Mouse (Mus musculus) liver, embryonic 11.5 days (tissue): Measurements from ENCODE around the gene Zfp882. TPM values are rescaled to one million over a fixed set of nuclear protein-coding genes. Genes with fewer than 3 reads are reported as not detected.
"Not testable (repeated sequence)": the region's sequence is repeated elsewhere in the genome, so short reads cannot be mapped to it uniquely, and the experiment has no call there.

ENCODE experiments used
- ATAC-seq: fragments of 200-750 bp; cut with Nextera tagmentation; replicated peaks from 2 replicates; pipeline ENCODE4 v1.8.0; 2017; ENCODE audit warnings: moderate number of reproducible peaks, mild to moderate bottlenecking, moderate TSS enrichment, moderate library complexity; ENCODE audit not compliant: low FRiP score
- DNase-seq: peaks from one replicate; pipeline ENCODE4 v3.0.0-alpha.2; 2017; ENCODE audit warnings: low spot score
- H3K27ac ChIP-seq: fragments of 300-500 bp; sonication (generic); 2 replicates; pipeline ENCODE4 v1.5.1; 2014; ENCODE audit warnings: mild to moderate bottlenecking, low read depth, low read length, control low read depth
- H3K27me3 ChIP-seq: fragments of 300-500 bp; sonication (generic); replicated peaks from 2 replicates; pipeline ENCODE4 v1.6.1; 2014; ENCODE audit warnings: low read length, mixed read lengths; ENCODE audit not compliant: control insufficient read depth, insufficient read depth
- H3K36me3 ChIP-seq: fragments of 300-500 bp; sonication (generic); 2 replicates; pipeline ENCODE4 v1.6.1; 2014; ENCODE audit warnings: mild to moderate bottlenecking, low read length, moderate library complexity, mixed read lengths; ENCODE audit not compliant: control insufficient read depth, insufficient read depth
- H3K4me1 ChIP-seq: fragments of 300-500 bp; sonication (generic); replicated peaks from 2 replicates; pipeline ENCODE4 v1.6.1; 2014; ENCODE audit warnings: low read length, mixed read lengths; ENCODE audit not compliant: control insufficient read depth, insufficient read depth
- H3K4me2 ChIP-seq: fragments of 300-500 bp; sonication (generic); 2 replicates; pipeline ENCODE4 v1.6.1; 2014; ENCODE audit warnings: mild to moderate bottlenecking, control low read depth, moderate library complexity
- H3K4me3 ChIP-seq: fragments of 300-500 bp; sonication (generic); 2 replicates; pipeline ENCODE4 v1.5.1; 2014; ENCODE audit warnings: low read depth, low read length, control low read depth
- H3K9ac ChIP-seq: fragments of 300-500 bp; sonication (generic); 2 replicates; pipeline ENCODE4 v1.6.1; 2014; ENCODE audit warnings: low read depth, low read length, control low read depth
- H3K9me3 ChIP-seq: fragments of 300-500 bp; sonication (generic); 2 replicates; pipeline ENCODE4 v1.6.1; 2016; ENCODE audit warnings: low read length, inconsistent platforms, mixed read lengths; ENCODE audit not compliant: control insufficient read depth
- WGBS: fragments of 180-500 bp; shearing (Covaris S2); extraction: QIAGEN DNeasy Blood & Tissue Kit; methylation state at CpG from one replicate; pipeline ENCODE4 v1.1.7; 2014; 5-methylcytosine and 5-hydroxymethylcytosine counted together
- polyA plus RNA-seq: library from polyadenylated mRNA; unstranded; fragments of >200 nt; fragmentation: Nextera tagmentation; extraction: Ambion mirVana; gene quantifications from 2 replicates; pipeline ENCODE4 v1.2.1, GENCODE M21; 2014

The Zfp882 gene
- polyA plus RNA-seq, 1 experiment from 2014 or later, result 1.6 TPM

DNA sequence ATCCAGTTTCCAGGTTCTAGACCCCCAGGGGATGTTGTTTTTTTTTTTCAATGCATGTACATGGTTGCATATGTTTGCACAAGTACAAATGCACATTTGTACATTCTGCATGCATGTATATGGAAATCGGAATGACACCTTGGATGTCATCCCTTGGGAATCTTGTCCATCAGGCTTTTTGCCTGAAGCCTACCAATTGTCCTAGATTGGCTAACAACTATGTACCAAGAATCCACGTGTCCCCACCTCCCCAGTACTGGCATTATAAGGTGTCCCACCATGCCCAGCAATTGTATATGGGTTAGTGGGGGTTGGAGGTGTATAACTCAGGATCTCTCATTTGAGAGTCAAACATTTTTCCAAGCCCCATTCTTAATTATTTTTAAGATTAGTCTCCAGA, 3.9 kb downstream of the Zfp882 start:
- ATAC-seq (no peak), DNase-seq (no peak)
- H3K27ac ChIP-seq, result no peak overlapping the region
- H3K36me3 ChIP-seq, result peaks cover 4% of the 10 kb centered on the region; the same call in 1 of the 2 replicates
- no peak overlapping the region for H3K9ac ChIP-seq
- no peaks in the 10 kb centered on the region for H3K4me1 ChIP-seq
- no peaks in the 10 kb centered on the region for H3K27me3 ChIP-seq
- H3K4me2 ChIP-seq, result no peak overlapping the region
- no peak overlapping the region for H3K4me3 ChIP-seq
- 80% methylated on average over 2 of the region's 2 CpGs for WGBS
- no peaks in the 10 kb centered on the region for H3K9me3 ChIP-seq

GRCm38 (mm10) chr8:71922567-71923401, 14.4 kb downstream of the Zfp882 start:
- peak; percentile 86 for DNase-seq
- Histone ChIP-seq H3K4me2 (peak overlapping the region; percentile 63), H3K4me3 (peak overlapping the region; percentile 82), H3K9ac (peak overlapping the region; percentile 92), H3K9me3 (no peaks in the 10 kb centered on the region), H3K36me3 (no peaks in the 10 kb centered on the region), H3K27ac (peak overlapping the region; percentile 94), H3K4me1 (no peaks in the 10 kb centered on the region), H3K27me3 (no peaks in the 10 kb centered on the region)
- under 1% methylated on average over 57 of the region's 57 CpGs for WGBS
- peak; percentile 100 for ATAC-seq

- no peak overlapping the region for H3K9ac ChIP-seq
- H3K9me3 ChIP-seq, result no peaks in the 10 kb centered on the region
- peaks cover 20% of the 10 kb centered on the region for H3K36me3 ChIP-seq
- no peaks in the 10 kb centered on the region for H3K4me1 ChIP-seq
- DNase-seq (no peak), ATAC-seq (no peak)
- H3K4me3 ChIP-seq, result no peak overlapping the region
- 91% methylated on average over 5 of the region's 5 CpGs for WGBS
- H3K27ac ChIP-seq, result no peak overlapping the region
- H3K27me3 ChIP-seq, result no peaks in the 10 kb centered on the region
- H3K4me2 ChIP-seq, result no peak overlapping the region
Measured at GRCm38 (mm10) chr8:71925791-71926190, 17.4 kb downstream of the Zfp882 start.

- Histone ChIP-seq H3K4me3 (no peak overlapping the region), H3K4me2 (no peak overlapping the region), H3K36me3 (peaks cover 27% of the 10 kb centered on the region), H3K9ac (no peak overlapping the region), H3K9me3 (no peaks in the 10 kb centered on the region), H3K27ac (no peak overlapping the region), H3K4me1 (no peaks in the 10 kb centered on the region), H3K27me3 (no peaks in the 10 kb centered on the region)
- ATAC-seq, result no peak
- DNase-seq, result no peak
- 92% methylated on average over 3 of the region's 3 CpGs for WGBS
Measured at GRCm38 (mm10) chr8:71926551-71926950, 18.1 kb downstream of the Zfp882 start.

DNA sequence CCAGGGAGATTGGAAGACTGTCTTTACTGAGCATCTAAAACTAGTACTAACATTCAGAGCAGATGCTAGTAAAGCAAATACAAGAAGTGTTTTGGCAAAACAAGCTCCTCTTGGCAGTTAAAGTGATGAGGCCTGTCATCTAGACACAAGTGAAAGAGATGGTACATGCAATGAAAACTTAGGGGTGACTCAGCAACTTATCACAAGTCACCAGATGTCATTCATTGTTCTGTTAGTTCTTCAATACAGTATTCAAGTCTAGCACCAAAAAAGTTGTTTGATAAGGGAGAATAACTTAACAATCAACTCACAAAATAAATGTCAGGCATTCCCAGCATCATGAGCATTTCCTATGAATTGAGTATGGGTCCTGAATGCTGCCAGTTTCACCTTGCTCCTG, 19.4 kb downstream of the Zfp882 start:
- Histone ChIP-seq H3K4me2 (no peak overlapping the region), H3K36me3 (peaks cover 29% of the 10 kb centered on the region), H3K4me3 (no peak overlapping the region), H3K9me3 (no peaks in the 10 kb centered on the region), H3K4me1 (no peaks in the 10 kb centered on the region), H3K9ac (no peak overlapping the region), H3K27me3 (no peaks in the 10 kb centered on the region), H3K27ac (no peak overlapping the region)
- no peak for ATAC-seq
- DNase-seq, result no peak

DNA sequence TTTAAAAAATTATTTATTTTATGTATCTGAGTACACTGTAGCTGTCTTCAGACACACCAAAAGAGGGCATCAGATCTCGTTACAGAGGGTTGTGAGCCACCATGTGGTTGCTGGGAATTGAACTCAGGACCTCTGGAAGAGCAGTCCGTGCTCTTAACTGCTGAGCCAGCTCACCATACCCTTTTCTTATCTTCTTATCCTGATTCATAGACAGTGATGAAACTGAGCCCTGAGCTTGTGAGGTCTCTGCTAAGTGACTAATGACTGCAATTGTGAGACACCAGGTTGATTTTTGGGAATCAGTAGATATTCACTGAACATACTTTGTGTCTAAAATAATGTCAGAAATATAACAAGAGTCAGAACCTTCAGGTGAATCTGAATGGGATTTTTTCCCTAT, 29.6 kb downstream of the Zfp882 start:
- ATAC-seq, H3K27me3 ChIP-seq, H3K4me1 ChIP-seq, H3K36me3 ChIP-seq, H3K9me3 ChIP-seq, H3K4me2 ChIP-seq, H3K9ac ChIP-seq, H3K27ac ChIP-seq, H3K4me3 ChIP-seq, DNase-seq: not testable (repeated sequence)
- 69% methylated on average over 2 of the region's 2 CpGs for WGBS

GRCm38 (mm10) chr8:71940293-71941208, 32.1 kb downstream of the Zfp882 start:
- ATAC-seq (peak; percentile 82), DNase-seq (no peak)
- Histone ChIP-seq H3K27me3 (no peaks in the 10 kb centered on the region), H3K4me2 (no peak overlapping the region), H3K4me1 (no peaks in the 10 kb centered on the region), H3K36me3 (no peaks in the 10 kb centered on the region), H3K9me3 (no peaks in the 10 kb centered on the region), H3K27ac (no peak overlapping the region), H3K9ac (no peak overlapping the region), H3K4me3 (no peak overlapping the region)
- 48% methylated on average over 2 of the region's 2 CpGs for WGBS

- DNase-seq (no peak), ATAC-seq (no peak)
- H3K9ac ChIP-seq, result no peak overlapping the region
- no peaks in the 10 kb centered on the region for H3K27me3 ChIP-seq
- H3K4me2 ChIP-seq, result no peak overlapping the region
- H3K4me3 ChIP-seq, result no peak overlapping the region
- H3K27ac ChIP-seq, result no peak overlapping the region
- WGBS, result 74% methylated on average over 1 of the region's 1 CpGs
- H3K9me3 ChIP-seq, result no peaks in the 10 kb centered on the region
- no peaks in the 10 kb centered on the region for H3K4me1 ChIP-seq
- H3K36me3 ChIP-seq, result no peaks in the 10 kb centered on the region
Measured at GRCm38 (mm10) chr8:71941776-71942175, 33.4 kb downstream of the Zfp882 start.
